In the genomic region with DNA sequence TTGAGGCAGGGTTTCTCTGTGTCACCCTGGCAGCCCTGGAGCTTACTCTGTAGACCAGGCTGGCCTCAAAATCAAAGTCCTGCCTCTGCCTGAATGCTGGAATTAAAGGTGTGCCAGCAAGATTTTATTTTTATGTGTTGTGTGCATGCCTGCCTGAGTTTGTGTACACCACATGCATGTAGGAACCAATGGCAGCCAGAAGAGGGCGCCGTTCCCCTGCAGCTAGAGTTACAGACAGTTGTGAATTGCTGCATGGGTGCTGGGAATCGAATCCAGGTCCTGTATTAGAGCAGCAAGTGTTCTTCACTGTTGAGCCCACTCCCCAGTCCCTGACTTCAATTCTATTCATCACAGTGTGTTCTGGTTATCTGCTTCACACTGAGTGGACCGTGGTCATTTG, we compare ENCODE assay signal across 20 mouse cellular contexts.
A peak's percentile ranks its signal among the peaks of the same experiment; 100 is the strongest.
DNase-seq lines count a peak whose midpoint lies in the region; ATAC-seq and TF ChIP-seq lines count a peak whose summit lies in the region.
"Had no signal": no experiment of that assay in that cellular context is flagged by ENCODE, and none has a peak within 500 bp of the region (broad histone marks: within the 10 kb centered on the region; RNA-seq: fewer than 3 reads in every experiment).

No protein-coding gene starts in this region.

- no peak overlapping the region for H3K9ac ChIP-seq in liver, postnatal 0 days (replicated peaks)
- no peak overlapping the region for H3K9ac ChIP-seq in liver, embryonic 12.5 days
- no peak overlapping the region for H3K9ac ChIP-seq in ES-Bruce4 (ENCODE audit: low read depth, poor library complexity, severe bottlenecking)
- H3K9ac ChIP-seq: forebrain, embryonic 12.5 days; limb, embryonic 13.5 days had no signal

- H3K36me3 ChIP-seq in heart, embryonic 10.5 days = peaks cover 2% of the 10 kb centered on the region; the same call in 1 of the 2 replicates
- no peaks in the 10 kb centered on the region for H3K36me3 ChIP-seq in liver, postnatal 0 days (replicated peaks; ENCODE audit: insufficient read depth, low read length)
- H3K36me3 ChIP-seq in liver, embryonic 12.5 days = no peaks in the 10 kb centered on the region
- no peaks in the 10 kb centered on the region for H3K36me3 ChIP-seq in ES-Bruce4 (ENCODE audit: control insufficient read depth, insufficient read depth, low read length, poor library complexity, severe bottlenecking)
- no peaks in the 10 kb centered on the region for H3K36me3 ChIP-seq in small intestine, adult 2 months (ENCODE audit: control insufficient read depth, insufficient read depth, low read length)
- H3K36me3 ChIP-seq: forebrain, embryonic 12.5 days; hindbrain, embryonic 10.5 days; limb, embryonic 13.5 days; midbrain, embryonic 10.5 days had no signal

- TF ChIP-seq POLR2A in ES-Bruce4 (IDR thresholded peaks at IDR 0.05; ENCODE audit: insufficient read depth, low read length) = no peak
- no peak for TF ChIP-seq POLR2A in small intestine, adult 2 months (IDR thresholded peaks at IDR 0.05; ENCODE audit: low read depth, low read length)

- no peak overlapping the region for H3K4me2 ChIP-seq in liver, postnatal 0 days (ENCODE audit: low read depth, low read length)
- no peak overlapping the region for H3K4me2 ChIP-seq in liver, embryonic 12.5 days
- H3K4me2 ChIP-seq: forebrain, embryonic 12.5 days; limb, embryonic 13.5 days had no signal

- H3K4me3 ChIP-seq in heart, embryonic 10.5 days = no peak overlapping the region
- H3K4me3 ChIP-seq in liver, postnatal 0 days (ENCODE audit: low read depth, low read length) = no peak overlapping the region
- H3K4me3 ChIP-seq in liver, embryonic 12.5 days = no peak overlapping the region
- H3K4me3 ChIP-seq in ES-Bruce4 (ENCODE audit: low read depth, low read length) = no peak overlapping the region
- no peak overlapping the region for H3K4me3 ChIP-seq in small intestine, adult 2 months (ENCODE audit: low read depth, low read length)
- H3K4me3 ChIP-seq: forebrain, embryonic 12.5 days; hindbrain, embryonic 10.5 days; limb, embryonic 13.5 days; midbrain, embryonic 10.5 days had no signal

- WGBS in heart, embryonic 10.5 days = 77% methylated on average over 4 of the region's 4 CpGs
- WGBS in liver, postnatal 0 days (ENCODE audit: insufficient replicate concordance) = 78% methylated on average over 4 of the region's 4 CpGs
- WGBS in liver, embryonic 12.5 days (ENCODE audit: insufficient replicate concordance) = 65% methylated on average over 4 of the region's 4 CpGs
- 87% methylated on average over 4 of the region's 4 CpGs for WGBS in small intestine, adult 2 months

- H3K4me1 ChIP-seq in heart, embryonic 10.5 days = no peaks in the 10 kb centered on the region
- no peaks in the 10 kb centered on the region for H3K4me1 ChIP-seq in liver, postnatal 0 days (ENCODE audit: insufficient read depth)
- H3K4me1 ChIP-seq in liver, embryonic 12.5 days = no peaks in the 10 kb centered on the region
- no peaks in the 10 kb centered on the region for H3K4me1 ChIP-seq in ES-Bruce4 (ENCODE audit: control insufficient read depth, insufficient read depth, low read length)
- peaks cover 5% of the 10 kb centered on the region; the same call in 1 of the 2 replicates for H3K4me1 ChIP-seq in small intestine, adult 2 months (ENCODE audit: control insufficient read depth, insufficient read depth, insufficient read length, low read length)
- H3K4me1 ChIP-seq: forebrain, embryonic 12.5 days; midbrain, embryonic 10.5 days had no signal

- peak; percentile 61 for DNase-seq in heart, adult 11 months
- DNase-seq in heart, embryonic 10.5 days (ENCODE audit: low spot score) = no peak
- no peak for DNase-seq in liver, postnatal 0 days
- no peak for DNase-seq in kidney, postnatal 36 days
- DNase-seq: adrenal gland, postnatal 25 days; cerebellum, adult 18-20 months; cerebellum, postnatal 25 days; gastrocnemius, postnatal 14 days; kidney, adult 9 months; layer of hippocampus, postnatal 36 days; lung, postnatal 4 days; retina, postnatal 1 day; thymus, postnatal 25 days had no signal

- H3K27me3 ChIP-seq in heart, embryonic 10.5 days (ENCODE audit: insufficient read depth, poor library complexity, severe bottlenecking) = no peaks in the 10 kb centered on the region
- H3K27me3 ChIP-seq in liver, postnatal 0 days (ENCODE audit: insufficient read depth, low read length) = no peaks in the 10 kb centered on the region
- no peaks in the 10 kb centered on the region for H3K27me3 ChIP-seq in liver, embryonic 12.5 days (replicated peaks)
- H3K27me3 ChIP-seq in ES-Bruce4 (ENCODE audit: control insufficient read depth, insufficient read depth, low read length, poor library complexity, severe bottlenecking) = no peaks in the 10 kb centered on the region
- no peaks in the 10 kb centered on the region for H3K27me3 ChIP-seq in small intestine, adult 2 months (ENCODE audit: control insufficient read depth, insufficient read depth, low read length)
- H3K27me3 ChIP-seq: forebrain, embryonic 12.5 days; limb, embryonic 13.5 days had no signal

- TF ChIP-seq CTCF in liver, postnatal 0 days (IDR thresholded peaks at IDR 0.05; ENCODE audit: low read depth) = peak; percentile 40
- TF ChIP-seq CTCF in ES-Bruce4 (IDR thresholded peaks at IDR 0.05; ENCODE audit: low read depth, low read length) = peak; percentile 24
- TF ChIP-seq CTCF in small intestine, adult 2 months (IDR thresholded peaks at IDR 0.05; ENCODE audit: extremely low read depth, insufficient read length, insufficient replicate concordance, low read depth, low read length) = 0 out of 2 replicates have a peak, but pooled peaks have one; percentile 22

- no peak overlapping the region for H3K27ac ChIP-seq in heart, embryonic 10.5 days
- H3K27ac ChIP-seq in liver, postnatal 0 days (ENCODE audit: low read depth) = no peak overlapping the region
- H3K27ac ChIP-seq in liver, embryonic 12.5 days = no peak overlapping the region
- H3K27ac ChIP-seq in ES-Bruce4 (ENCODE audit: insufficient read depth, low read length) = no peak overlapping the region
- no peak overlapping the region for H3K27ac ChIP-seq in small intestine, adult 2 months (ENCODE audit: insufficient read depth, low read depth, low read length)
- H3K27ac ChIP-seq: forebrain, embryonic 12.5 days; hindbrain, embryonic 10.5 days; limb, embryonic 13.5 days; midbrain, embryonic 10.5 days had no signal

- peaks cover 7% of the 10 kb centered on the region; the same call in 1 of the 2 replicates for H3K9me3 ChIP-seq in heart, embryonic 10.5 days
- no peaks in the 10 kb centered on the region for H3K9me3 ChIP-seq in liver, postnatal 0 days (ENCODE audit: low read length)
- H3K9me3 ChIP-seq in liver, embryonic 12.5 days (replicated peaks) = peaks cover 9% of the 10 kb centered on the region; the same call in 1 of the 2 replicates
- H3K9me3 ChIP-seq in ES-Bruce4 (replicated peaks; ENCODE audit: control insufficient read depth, insufficient read depth, low read length, poor library complexity, severe bottlenecking) = 0 out of 2 replicates have a peak, but pooled peaks cover 4% of the 10 kb centered on the region

- ATAC-seq in liver, postnatal 0 days = no peak
- no peak for ATAC-seq in liver, embryonic 12.5 days

- no peak for TF ChIP-seq EP300 in liver, postnatal 0 days (IDR thresholded peaks at IDR 0.05; ENCODE audit: low read depth)
- no peak for TF ChIP-seq EP300 in ES-Bruce4 (IDR thresholded peaks at IDR 0.05; ENCODE audit: insufficient read depth, low read depth, low read length)
